Mouse (Mus musculus): ENCODE measurements around the gene Icosl. TPM values are rescaled to one million over a fixed set of nuclear protein-coding genes. Genes with fewer than 3 reads are reported as not detected.
"Not testable (repeated sequence)": the region's sequence is repeated elsewhere in the genome, so short reads cannot be mapped to it uniquely, and the experiment has no call there.

Gene Icosl
- total RNA-seq, 2 experiments from 2014 or later: 5.5 to 6.0 TPM

- intact Hi-C loops (cut with DNase I): no loop called here
- no peak for DNase-seq
Measured at GRCm38 (mm10) chr10:78104555-78105490, 35.7 kb downstream of the Icosl start.

- DNase-seq: no peak
Measured at GRCm38 (mm10) chr10:78105548-78105947, 36.4 kb downstream of the Icosl start.

GRCm38 (mm10) chr10:78114521-78115092, 45.5 kb downstream of the Icosl start:
- DNase-seq: no peak
- intact Hi-C loops (cut with DNase I): no loop called here

More at GRCm38 (mm10) chr10:78105548-78105947, 36.4 kb downstream of the Icosl start:
- intact Hi-C loops (cut with DNase I): no loop called here

GRCm38 (mm10) chr10:78115153-78115552, 46.1 kb downstream of the Icosl start:
- intact Hi-C loops (cut with DNase I): no loop called here
- DNase-seq: no peak

GRCm38 (mm10) chr10:78119422-78119821, 50.3 kb downstream of the Icosl start:
- intact Hi-C loops (cut with DNase I): no loop called here

GRCm38 (mm10) chr10:78124137-78124536, 55.0 kb downstream of the Icosl start:
- intact Hi-C loops (cut with DNase I): loop anchor here (2.0 kb wide), 1 partner anchor 53 kb away; no protein-coding TSS in a partner anchor
- peak; percentile 29 to 55 for DNase-seq

More at GRCm38 (mm10) chr10:78119422-78119821, 50.3 kb downstream of the Icosl start:
- DNase-seq: no peak

- DNase-seq: not testable (repeated sequence)
Measured at GRCm38 (mm10) chr10:78125061-78125460, 56.0 kb downstream of the Icosl start.

GRCm38 (mm10) chr10:78126311-78126710, 57.2 kb downstream of the Icosl start:
- intact Hi-C loops (cut with DNase I): no loop called here
- DNase-seq: no peak

More at GRCm38 (mm10) chr10:78125061-78125460, 56.0 kb downstream of the Icosl start:
- intact Hi-C loops (cut with DNase I): loop anchor here (2.0 kb wide), 1 partner anchor 54 kb away; no protein-coding TSS in a partner anchor

GRCm38 (mm10) chr10:78127046-78127870, 58.2 kb downstream of the Icosl start:
- intact Hi-C loops (cut with DNase I): no loop called here
- DNase-seq: no peak

GRCm38 (mm10) chr10:78127931-78128330, 58.8 kb downstream of the Icosl start:
- no peak for DNase-seq
- intact Hi-C loops (cut with DNase I): no loop called here

GRCm38 (mm10) chr10:78128647-78129046, 59.5 kb downstream of the Icosl start:
- intact Hi-C loops (cut with DNase I): no loop called here

GRCm38 (mm10) chr10:78129423-78129822, 60.3 kb downstream of the Icosl start:
- intact Hi-C loops (cut with DNase I): no loop called here
- DNase-seq: peak; percentile 58 to 64

More at GRCm38 (mm10) chr10:78128647-78129046, 59.5 kb downstream of the Icosl start:
- DNase-seq: no peak

GRCm38 (mm10) chr10:78129998-78130397, 60.9 kb downstream of the Icosl start:
- DNase-seq: no peak
- intact Hi-C loops (cut with DNase I): no loop called here

Other genes starting within 250 kb of the Icosl start
- not detected for gene Krtap10-4, start 242.2 kb upstream of the Icosl start, total RNA-seq (2021)
- not detected for gene Krtap10-10, start 233.4 kb upstream of the Icosl start, total RNA-seq (2021)
- gene Gm36176, start 222.5 kb upstream of the Icosl start, total RNA-seq (2021): not detected
- not detected for gene Gm10318, start 216.4 kb upstream of the Icosl start, total RNA-seq (2021)
- gene Gm3285, start 207.3 kb upstream of the Icosl start, total RNA-seq (2021): not detected
- under 1 TPM; 0.72 to 0.78 TPM for gene Lrrc3, start 166.8 kb upstream of the Icosl start, total RNA-seq (2021)
- 1 to 10 TPM in 1 of 2 experiments, under 1 TPM in 1; 0.34 to 1.5 TPM for gene Trpm2, start 98.7 kb upstream of the Icosl start, total RNA-seq (2021)
- gene 1810043G02Rik, start 90.8 kb upstream of the Icosl start, total RNA-seq (2021): 10 to 100 TPM in 1 of 2 experiments, 1 to 10 TPM in 1; 8.1 to 10.2 TPM
- 100 to 1,000 TPM; 104 to 107 TPM for gene Pfkl, start 59.2 kb upstream of the Icosl start, total RNA-seq (2021)
- gene Dnmt3l, start 27.4 kb upstream of the Icosl start, total RNA-seq (2021): not detected
- gene Aire, start 25.7 kb upstream of the Icosl start, total RNA-seq (2021): under 1 TPM in 1 of 2 experiments, not detected in 1; 0.12 TPM
- 100 to 1,000 TPM; 380 to 389 TPM for gene D10Jhu81e, start 100.5 kb downstream of the Icosl start, total RNA-seq (2021)
- gene Pwp2, start 115.8 kb downstream of the Icosl start, total RNA-seq (2021): 1 to 10 TPM; 7.0 to 8.2 TPM
- gene Trappc10, start 175.3 kb downstream of the Icosl start, total RNA-seq (2021): 10 to 100 TPM; 42.0 to 42.8 TPM

All from heart, postnatal 14 days (tissue).